Mouse (Mus musculus): Measurements from ENCODE around the gene Setd1b.

DNA sequence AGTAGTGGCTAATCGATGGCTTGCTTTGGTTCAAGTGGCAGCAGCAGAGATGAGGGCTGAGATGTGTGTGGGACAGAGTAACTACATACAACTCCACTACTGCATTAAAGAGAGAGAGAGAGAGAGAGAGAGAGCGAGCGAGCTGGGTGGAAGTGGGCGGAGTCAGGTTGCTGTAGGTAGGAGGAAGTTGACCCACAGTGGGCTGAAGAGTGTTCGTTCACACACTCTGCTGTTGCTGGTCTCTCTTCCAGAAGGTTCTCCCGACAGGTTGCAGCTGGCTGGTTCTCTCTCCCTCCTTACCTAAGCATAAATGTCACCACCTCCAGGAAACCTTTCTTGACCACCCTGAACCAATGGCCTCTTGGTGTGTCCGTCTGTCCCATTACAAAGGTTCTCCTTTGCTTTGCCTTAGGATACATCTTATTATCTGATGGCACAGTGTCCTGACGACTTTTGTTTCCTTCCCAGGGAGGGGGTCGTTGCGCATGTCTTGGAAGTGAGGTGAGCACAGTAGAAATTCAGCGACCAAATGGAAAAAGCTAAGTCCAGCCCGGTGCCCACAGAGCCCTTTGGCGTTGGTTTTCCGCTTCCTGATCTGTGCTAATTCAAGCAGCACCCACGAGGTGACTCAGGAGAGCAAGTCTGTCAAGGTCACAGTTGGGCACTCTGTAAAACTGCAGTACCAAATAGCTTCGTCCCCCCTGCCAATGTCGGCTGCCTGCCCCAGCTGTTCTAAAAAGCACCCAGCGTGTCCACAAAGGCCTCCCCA is 16.2 kb upstream of the Setd1b start:
- TF ChIP-seq EP300 (IDR thresholded peaks at IDR 0.05; ENCODE audit: low read depth) (no peak), CTCF (IDR thresholded peaks at IDR 0.05; ENCODE audit: low read depth) (no peak)
